Mouse (Mus musculus) kidney, adult 2 months (tissue): ENCODE measurements around the gene Gm17949.

Experiments
- CTCF ChIP-seq: fragments of 200-500 bp; conservative IDR thresholded peaks from 2 replicates; pipeline ENCODE4 v1.5.1; 2011; ENCODE audit warnings: low read depth, mild to moderate bottlenecking, control low read depth, low read length, moderate library complexity, mixed read lengths; ENCODE audit not compliant: insufficient read depth, insufficient read length
- POLR2A ChIP-seq: fragments of 200-500 bp; IDR thresholded peaks from one replicate; pipeline ENCODE4 v1.6.1; 2011; ENCODE audit warnings: low read depth, low read length, control low read depth

GRCm38 (mm10) chr17:56979524-56979923 is 31.7 kb upstream of the Gm17949 start:
- no peak for TF ChIP-seq CTCF
- TF ChIP-seq POLR2A = no peak
